Mouse (Mus musculus) gonadal fat pad, adult 2 months (tissue): ENCODE measurements around the gene Hibadh. TPM values are rescaled to one million over a fixed set of nuclear protein-coding genes. Genes with fewer than 3 reads are reported as not detected.
A peak's percentile ranks its signal among the peaks of the same experiment; 100 is the strongest.
"Not testable (repeated sequence)": the region's sequence is repeated elsewhere in the genome, so short reads cannot be mapped to it uniquely, and the experiment has no call there.

Experiments used
- DNase-seq: peaks from one replicate; pipeline ENCODE4 v3.0.0-alpha.2; 2012; ENCODE audit warnings: low read depth
- polyA plus RNA-seq: library from polyadenylated mRNA; depleted of rRNA; stranded (reverse); fragments of >200 nt; gene quantifications from 2 replicates; pipeline ENCODE4 v1.2.3, GENCODE M21; 2012; rRNA removed

Gene Hibadh
- 84.1 and 87.0 TPM in 2 replicates for polyA plus RNA-seq

DNA sequence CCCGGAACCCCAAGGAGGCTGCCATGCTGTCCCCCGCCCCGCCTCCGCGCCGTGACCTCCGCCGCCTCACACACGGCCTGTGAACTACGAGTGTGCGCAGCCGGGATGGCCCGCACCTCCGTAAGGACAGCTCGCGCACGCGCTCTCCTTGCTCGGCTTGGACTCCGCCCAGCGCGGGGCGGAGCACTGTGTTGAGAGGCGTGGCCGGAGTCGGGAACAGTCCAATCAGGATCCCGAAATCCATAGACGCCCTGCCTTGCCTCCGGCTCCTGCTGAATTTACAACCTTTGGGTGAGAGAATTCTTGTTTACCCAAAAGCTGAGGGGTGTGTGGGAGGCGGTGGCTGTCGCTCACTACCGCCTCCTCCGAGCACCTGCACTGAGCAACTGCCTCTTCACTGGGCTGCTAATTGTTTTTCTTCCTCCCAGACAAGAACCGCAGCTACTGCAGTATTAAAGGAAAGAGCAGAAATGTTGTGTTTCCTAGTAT is at the start of gene Hibadh:
Gene Hibadh, minus strand, starts transcription at position 166 of the 489 bp plus-strand sequence.
- DNase-seq = peak; percentile 88

DNA sequence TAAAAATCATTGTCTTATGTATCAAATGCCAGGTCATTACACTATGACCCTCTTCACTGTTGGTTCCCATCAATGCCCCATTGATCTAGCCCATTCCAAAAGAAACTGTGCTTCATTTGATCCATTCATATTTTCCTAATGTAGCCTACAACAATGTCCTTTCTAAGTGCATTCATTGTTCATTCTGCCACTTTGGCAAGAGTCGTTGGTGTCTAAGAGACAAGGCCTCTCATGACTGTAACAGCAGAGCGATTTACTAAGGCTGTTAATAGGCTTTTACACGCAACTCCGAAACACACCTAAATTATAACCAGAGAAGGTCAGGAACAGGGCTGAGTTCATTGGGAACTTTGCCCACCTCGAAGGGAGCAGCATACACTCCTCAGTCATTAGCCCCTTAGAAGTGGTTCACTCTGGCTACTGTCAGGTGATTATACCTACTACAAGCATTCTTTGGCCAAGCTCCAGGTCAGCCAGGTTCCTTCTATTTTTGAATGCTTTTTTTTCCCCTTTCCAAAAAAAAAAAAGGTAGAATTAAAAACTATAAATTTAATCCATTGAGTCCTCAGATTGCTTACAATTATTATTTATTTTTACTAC is 46.8 kb upstream of the Hibadh start:
- DNase-seq = no peak

DNA sequence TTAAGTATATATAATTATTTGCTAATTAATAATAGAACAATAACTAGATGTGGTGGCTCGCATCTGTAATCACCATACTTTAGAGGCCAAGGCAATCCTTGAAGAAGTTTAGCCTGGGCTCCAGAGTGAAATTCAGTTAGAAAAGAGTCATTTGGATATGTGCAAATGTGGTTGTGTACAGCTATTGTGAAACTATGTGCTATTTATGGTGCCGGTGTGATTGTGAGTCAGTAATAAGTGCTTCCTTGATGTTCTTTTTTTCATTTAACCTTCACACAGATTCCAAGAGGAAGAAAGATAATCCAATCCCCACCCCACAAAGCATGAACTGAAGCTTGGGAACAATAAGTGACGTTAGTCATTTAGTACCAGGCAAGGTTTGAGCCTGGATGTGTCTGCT is 42.4 kb upstream of the Hibadh start:
- DNase-seq = no peak

DNA sequence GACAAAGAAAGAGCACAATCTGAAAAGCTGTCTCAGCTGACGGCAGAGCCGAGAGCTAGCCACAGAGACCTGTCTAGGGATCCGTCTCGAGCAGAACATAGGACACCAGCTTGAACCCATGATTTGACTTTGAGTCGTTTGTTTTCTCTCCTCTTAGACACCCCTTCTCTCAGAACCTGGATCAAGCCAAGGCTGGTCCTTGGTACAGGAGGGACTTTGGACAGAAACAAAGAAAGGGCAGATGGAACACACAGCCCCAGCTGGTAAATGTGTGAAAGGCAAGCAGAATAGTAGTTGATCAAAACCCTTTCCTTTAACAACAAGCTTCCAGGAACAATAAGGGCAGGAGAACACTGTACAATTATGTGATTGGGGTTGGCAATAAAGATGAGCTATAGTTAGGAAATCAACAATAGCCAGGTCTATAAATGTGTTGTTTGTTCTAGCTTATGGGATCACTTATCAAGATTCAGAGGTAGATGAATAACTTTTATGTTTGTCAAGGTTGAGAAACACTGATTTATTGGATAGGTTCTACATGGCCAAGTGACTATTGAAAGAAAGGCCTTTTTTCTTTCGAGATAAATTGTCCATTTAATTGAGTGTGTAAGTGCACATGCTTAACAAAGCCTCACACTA is 41.8 kb upstream of the Hibadh start:
- DNase-seq = no peak

DNA sequence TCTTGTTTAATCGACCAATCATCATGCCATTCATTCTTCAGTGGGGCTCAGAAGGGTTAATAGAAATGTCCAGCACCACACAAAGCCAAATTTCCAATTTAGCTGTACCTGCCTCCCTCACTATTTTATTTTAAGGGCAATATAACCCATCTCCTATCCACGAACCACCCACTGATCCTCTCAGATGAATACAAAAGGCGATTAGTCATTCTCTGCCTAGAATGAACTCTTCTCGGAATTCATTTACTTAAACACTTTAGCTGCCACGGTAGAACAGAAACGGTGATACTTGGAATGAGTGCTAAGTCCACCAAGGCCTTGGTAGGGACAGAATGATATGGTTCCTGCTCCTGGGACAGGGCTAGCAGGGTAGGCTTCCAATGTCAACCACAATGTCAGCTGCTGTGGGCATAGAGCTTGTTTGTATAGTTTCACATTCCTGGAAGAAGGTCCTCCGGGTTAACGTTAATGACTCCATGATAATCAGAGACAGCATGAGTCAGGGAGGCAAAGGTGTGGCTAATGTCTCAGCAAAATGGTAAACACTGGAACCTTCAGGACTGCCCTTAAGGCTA is 40.4 kb upstream of the Hibadh start:
- no peak for DNase-seq

DNA sequence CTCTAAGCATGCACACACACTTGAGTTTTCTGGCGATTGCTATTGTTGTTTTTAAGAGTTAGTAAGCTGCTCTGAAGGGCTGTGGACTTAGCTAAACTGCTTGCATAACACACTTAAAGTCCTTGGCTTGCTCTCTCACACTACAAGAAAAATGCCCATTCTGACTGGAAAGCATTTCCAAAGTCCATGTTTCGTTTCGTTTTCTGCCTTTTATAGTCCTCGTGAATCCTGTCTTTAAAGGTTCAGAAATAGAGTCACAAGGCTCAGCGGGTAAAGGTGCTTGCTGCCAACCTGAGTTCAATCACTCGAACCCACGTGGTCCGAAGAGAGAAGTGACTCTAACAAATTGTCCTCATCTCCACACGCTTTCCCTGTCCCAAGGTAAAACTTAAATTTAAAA is 39.4 kb upstream of the Hibadh start:
- DNase-seq = no peak

DNA sequence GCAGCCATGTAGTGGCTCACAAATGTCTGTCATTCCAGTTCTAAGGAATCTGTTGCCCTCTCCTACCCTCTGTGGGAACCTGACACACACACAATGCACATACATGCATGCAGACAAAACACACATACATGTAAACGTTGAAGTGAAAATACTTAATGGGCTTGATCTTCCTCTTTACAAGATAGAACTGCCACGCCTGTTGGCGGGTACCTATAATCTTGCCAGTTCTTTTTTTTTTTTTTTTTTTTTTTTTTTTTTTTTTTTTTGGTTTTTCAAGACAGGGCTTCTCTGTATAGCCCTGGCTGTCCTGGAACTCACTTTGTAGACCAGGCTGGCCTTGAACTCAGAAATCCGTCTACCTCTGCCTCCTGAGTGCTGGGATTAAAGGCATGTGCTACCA is 37.3 kb upstream of the Hibadh start:
- DNase-seq = not testable (repeated sequence)

DNA sequence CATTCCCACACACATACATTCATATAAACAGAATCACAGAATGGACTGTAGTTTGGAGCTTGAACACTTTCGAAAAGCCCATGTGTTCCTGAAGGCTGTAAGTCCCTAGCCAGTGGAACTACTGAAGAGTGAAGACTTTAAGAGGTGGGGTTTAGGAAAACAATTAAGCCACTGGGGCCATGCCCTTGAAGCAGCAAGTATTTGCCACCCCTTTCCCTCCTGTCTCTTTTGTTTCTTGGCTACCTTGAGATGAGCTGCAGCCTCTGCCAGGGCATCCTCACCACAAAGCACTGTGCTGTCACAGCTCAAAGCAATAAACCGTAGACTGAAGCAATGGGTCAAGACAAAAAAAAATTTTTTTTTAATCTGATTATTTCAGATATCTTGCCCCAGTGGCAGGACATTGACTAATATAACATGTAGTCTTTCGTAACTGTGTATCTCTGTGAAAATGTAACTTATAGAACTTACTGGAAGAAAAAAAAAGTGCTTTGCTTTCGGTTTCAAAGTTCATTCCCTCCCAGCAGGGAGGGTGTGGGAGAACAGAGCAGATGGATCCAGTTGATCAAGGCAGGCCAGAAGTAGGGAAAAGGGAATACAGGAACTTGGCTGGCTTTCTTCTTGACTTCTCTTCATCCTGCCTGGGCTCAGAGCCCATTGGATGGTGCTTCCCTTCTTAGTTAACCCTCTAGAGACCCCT is 35.2 kb upstream of the Hibadh start:
- no peak for DNase-seq

DNA sequence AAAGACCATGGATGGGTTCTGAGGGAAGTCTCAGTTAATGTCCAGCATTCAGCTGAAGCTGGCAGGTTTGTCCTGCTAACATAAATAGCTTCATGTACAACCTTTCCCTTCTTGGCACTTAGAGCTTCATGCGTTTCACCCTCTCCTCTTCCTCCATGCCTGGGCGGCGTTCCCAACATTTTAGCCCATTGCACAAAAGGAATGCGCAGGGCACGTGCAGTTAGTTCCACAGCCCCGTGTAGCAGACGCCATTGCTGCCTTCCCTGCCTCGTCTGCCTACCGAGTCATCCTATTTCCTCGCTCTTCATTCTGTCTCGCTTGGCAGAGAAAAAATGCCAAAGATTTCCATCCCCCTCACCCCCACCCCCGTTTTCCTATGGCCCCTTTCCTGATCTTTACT is 34.4 kb upstream of the Hibadh start:
- DNase-seq = no peak

DNA sequence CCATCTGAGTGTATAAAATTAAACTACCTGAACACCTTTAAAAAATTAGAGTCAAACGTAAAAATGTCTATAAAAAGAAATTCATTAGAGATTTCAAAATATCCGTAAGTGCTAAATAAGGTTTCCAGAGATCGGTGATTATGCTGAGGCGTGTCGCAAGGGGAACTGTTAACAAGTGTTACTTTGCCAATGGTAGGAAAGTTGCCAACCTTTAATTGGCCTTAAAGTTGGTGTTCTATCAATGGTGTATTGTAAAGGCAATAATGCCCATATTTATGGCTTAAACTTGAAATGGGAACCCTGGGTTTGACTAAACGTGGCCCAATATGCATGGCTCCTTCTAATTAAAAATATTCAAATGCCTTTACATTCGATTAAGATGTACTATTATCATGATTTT is 33.5 kb upstream of the Hibadh start:
- no peak for DNase-seq

DNA sequence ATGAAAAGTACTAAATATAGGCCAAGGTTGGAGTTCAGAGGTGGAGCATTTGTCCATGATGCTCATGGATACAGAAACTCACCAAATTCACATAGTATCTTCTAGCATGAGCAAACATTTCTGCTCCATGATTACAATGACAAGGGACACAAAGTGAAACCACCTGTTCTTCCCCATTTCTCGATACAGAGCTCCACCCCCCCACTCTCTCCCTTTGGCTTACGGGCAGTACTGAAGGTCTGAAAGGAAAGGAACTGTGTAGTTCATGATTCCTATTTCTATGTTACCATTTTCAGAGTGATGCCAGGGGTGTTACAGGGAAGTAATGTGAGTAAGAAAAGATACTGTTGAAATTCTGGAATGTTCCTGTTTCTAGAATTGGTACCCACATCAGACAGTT is 32.4 kb upstream of the Hibadh start:
- DNase-seq = no peak

DNA sequence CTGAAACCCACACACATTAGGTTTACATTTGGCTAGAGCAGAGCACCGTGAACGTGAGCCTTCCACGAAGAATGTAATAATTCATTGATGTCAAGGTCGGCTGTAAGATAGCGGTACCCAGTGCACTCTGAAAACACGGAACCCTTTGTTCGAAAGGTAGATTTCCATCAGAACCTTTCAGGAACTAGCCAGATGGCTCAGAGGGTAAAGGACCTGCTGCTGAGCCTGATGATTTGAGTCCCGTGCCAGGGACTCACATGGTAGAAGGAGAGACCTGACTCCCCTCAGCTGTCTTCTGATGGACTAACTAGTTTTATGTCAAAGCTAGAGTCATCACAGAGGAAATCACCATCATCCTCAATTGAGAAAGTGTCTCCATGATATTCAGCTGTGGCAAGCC is 31.6 kb upstream of the Hibadh start:
- no peak for DNase-seq

DNA sequence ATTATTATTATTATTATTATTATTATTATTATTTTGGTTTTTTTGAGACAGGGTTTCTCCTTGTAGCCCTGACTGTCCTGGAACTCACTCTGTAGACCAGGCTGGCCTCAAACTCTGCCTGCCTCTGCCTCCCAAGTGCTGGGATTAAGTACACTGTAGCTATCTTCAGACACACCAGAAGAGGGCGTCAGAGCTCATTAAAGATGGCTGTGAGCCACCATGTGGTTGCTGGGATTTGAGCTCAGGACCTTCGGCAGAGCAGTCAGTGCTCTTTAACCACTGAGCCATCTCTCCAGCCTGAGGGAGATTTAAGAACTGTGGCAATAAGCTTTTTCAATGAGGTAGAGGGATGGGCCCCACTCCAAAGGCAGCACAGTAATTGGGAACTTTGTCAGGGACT is 29.7 kb upstream of the Hibadh start:
- not testable (repeated sequence) for DNase-seq

DNA sequence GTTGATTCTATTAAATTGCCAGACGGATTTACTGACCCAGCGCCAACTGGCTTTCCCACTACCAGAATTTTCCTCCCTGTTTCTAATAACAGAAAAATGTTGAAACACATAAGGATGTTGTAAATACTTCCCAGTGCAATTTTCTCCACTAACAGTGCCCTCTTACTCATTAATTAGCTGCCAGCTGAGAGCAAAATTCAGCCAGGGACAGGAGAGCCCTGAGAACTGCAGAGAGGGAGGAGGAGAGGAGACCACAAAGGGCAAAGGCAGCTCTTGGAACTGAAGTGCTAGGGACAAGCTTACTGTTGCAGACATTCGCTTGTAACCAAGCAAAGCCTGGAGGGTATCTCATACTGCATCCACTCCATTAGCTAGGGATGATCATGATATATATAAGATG is 27.5 kb upstream of the Hibadh start:
- no peak for DNase-seq

DNA sequence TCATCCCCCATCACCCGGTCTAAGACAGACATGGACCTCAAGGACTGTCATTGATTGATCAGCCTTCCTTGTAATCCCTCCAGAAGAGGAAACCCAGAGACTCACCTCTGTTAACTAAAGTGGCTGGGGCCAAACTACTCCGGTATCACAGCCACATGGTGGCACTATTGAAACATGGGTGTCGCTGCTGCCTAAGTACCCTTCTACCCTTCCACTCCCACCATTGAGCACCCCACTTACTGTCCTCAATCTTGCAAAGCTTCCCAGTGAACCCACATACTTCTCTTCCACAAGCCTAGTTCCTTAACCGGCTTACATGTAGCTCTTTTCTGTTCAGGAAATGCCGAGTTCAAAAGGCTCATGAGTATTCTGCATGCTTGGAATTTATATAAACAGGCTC is 22.8 kb upstream of the Hibadh start:
- no peak for DNase-seq

DNA sequence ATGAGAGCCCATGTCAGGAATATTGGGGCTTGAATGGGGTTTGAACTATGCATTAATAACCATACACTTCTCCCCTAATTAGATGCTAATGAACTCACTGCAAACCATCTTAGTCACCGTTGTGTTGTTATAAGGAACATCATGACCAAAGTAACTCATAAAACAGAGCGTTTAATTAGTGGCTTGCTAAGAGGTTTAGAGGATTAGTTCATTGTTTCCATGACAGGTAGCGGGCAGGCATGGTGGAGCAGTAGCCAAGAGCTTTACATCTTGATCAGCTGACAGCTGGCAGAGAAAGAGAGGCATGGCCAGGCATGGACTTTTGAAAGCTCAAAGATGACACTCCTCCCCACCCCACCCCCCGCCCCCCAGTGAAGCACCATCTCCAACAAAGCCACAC is 15.1 kb upstream of the Hibadh start:
- DNase-seq = no peak

DNA sequence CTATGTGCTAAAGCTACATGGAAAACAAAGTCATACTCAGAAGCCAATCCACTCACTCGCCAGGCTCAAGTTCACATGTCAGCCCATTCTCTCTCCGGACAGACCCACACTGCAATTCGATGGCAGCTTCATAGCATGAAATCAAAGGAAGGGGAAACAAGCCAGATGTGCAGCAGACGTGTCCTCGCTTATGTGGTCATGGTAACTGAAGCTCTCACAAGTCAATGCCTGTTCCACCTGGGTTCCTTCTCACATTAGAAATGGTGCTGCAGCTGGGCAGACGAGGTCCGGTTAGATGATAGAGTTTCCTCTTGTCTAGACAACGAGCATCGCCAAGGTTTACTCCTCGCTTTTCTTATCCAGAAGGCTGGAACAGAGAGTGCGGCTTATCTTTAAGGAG is 8.6 kb upstream of the Hibadh start:
- no peak for DNase-seq

DNA sequence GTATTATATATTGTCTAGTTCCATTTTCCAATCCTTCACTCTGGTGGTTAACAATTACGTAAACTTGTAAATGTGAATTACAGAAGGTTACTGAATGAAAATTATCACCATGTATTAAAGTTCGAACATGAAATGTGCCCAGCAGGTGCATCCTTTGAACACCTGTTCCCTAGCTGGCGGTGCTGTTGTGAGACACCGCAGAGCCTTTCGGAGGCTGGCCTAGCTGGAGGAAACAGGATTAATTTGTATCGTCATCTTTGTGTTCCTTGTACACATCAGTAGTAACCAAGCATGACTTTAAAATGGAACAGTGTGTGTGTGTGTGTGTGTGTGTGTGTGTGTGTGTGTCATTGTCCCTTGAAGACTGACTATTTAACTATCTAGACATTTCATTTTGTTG is 7.8 kb upstream of the Hibadh start:
- DNase-seq = no peak

DNA sequence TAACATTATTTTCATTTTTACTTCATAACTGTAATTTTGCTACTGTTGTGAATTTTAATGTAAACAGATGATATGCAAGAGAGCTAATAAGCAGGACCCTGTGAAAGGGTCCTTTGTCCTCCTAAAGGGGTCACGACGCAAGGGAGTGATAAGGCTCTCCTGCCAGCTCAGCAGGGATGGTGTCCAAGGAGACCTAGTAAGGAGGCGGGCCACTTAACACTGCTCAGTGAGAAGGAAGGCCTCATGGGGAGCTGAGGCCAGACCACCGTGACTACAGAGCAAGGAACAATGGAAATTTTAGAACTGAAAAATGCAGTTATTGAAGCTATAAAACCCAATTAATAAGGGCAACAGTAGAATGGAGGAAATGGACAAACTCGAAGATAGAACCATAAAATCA is 5.7 kb upstream of the Hibadh start:
- DNase-seq = no peak

DNA sequence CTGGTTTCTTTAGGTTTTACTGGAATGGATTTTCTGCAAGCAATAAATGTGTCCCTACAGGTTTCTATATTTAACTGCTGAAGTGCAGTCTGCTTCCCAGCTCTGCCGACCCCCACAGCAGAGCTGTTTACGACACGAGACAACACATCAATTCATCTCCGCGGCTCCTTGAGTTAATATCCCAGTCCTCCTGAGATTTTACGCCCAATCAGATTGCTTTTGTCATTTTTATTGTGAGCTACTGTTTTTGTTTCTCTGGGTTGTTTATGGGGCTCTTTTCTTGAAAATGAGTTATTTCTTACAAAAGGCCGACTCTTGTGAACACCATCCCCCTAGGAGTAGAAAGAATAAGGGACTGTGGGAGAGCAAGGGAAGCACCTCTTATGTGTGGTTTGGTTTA is 2.0 kb upstream of the Hibadh start:
- no peak for DNase-seq

DNA sequence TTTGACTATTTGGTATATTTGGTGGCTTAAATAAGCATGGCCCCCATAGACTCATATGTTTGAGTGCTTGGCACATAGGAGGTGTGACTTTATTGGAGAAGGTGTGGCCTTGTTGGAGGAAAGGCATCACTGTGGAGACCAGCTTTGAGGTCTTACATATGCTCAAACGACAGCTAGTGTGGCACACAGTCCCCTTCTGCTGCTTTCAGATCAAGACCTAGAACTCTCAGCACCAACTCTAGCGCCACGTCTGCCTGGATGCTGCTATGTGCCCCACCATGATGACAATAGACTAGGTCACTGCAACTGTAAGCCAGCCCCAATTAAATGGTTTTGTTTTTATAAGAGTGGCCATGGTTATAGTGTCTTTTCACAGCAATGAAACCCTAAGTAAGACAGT is 887 bp upstream of the Hibadh start:
- no peak for DNase-seq

DNA sequence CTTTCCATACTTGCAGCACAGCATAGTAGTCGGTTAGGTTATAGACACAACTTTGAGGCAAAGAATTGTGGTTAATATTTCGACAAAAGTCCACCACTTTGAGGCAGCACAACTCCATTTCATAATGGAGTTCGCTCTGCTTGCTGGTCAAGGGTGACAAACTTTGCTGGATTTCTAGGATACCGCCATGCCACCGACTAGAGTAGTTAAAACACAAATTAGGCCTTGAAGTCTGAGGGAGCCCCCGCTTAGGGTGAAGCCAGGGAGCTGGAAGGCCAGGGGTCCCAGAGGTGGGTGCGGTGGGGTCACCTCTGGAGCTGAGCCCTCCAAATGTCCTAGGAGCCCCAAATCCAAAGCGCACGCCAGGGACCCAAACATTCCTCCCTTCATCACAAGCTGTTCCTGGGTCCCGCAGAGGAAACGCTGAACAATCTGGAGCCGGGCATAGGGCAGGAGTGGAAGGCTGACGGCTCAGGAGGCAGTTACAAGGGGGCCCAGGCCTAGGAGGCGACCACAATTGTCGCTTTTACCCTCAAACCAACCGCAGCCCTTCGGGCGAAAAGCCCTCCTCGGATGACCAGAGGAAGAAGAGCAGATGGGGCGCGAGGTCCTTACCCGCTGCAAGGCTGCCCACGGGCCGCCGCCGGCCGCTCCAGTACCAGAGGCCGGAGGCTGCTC is 504 bp downstream of the Hibadh start:
- DNase-seq = no peak
